Mouse (Mus musculus): ENCODE data around the gene Nrip2. TPM values are rescaled to one million over a fixed set of nuclear protein-coding genes. Genes with fewer than 3 reads are reported as not detected.

Nrip2 gene
- polyA plus RNA-seq (2012; rRNA removed) = 0.31 and 0.45 TPM in 2 replicates

DNA sequence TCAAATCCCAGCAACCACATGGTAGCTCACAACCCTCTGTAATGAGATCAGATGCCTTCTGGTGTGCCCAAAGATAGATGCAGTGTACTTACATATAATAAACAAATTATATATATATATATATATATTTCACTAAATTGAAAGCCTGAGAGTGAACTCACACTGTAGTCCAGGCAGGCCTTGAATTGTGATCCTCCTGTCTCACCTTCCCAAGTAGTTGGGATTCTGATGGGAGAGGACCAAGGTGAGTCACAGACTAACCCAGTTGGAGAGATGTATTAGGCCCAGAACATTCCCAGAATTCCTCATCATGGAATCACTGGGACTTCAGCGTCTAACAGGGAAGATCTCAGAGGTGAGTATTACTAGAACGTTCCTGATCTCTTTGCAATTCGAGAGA, at the start of gene Nrip2:
TSS of gene Nrip2 (plus strand) at position 301 of the 400 bp plus-strand sequence.
- no peak for DNase-seq
- H3K4me3 ChIP-seq (replicated peaks; ENCODE audit: extremely low read depth, low read depth, low read length) = no peak within 1 kb of the TSS

DNA sequence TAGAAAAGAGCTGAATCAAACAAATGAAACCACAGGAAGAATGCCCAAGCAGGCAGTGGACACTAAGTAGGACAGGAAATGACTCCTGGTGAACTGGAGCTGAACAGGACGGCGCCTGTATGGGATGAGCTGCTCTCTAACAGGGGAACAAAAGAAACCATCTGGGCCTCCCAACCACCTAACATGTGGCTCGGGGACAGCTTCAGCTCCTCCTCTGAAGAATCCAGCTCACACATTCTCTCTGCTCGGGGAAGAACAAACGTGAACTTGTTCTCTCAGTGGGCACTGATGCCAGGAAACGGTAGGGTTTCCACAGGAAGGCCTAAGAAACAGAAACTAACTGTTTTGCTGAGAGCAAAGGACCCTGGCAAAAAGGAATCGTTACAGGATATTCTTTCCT, 49.4 kb upstream of the Nrip2 start:
- no peak for DNase-seq
- Histone ChIP-seq H3K4me3 (replicated peaks; ENCODE audit: extremely low read depth, low read depth, low read length) (no peak overlapping the region), H3K4me1 (ENCODE audit: control insufficient read depth, insufficient read depth, low read length) (peaks cover 2% of the 10 kb centered on the region; the same call in 1 of the 2 replicates)
- WGBS = 35% methylated on average over 7 of the region's 7 CpGs
- TF ChIP-seq CTCF (IDR thresholded peaks at IDR 0.05; ENCODE audit: insufficient read depth, low read length) = no peak
- no peak for TF ChIP-seq POLR2A (IDR thresholded peaks at IDR 0.05; ENCODE audit: borderline replicate concordance, extremely low read depth, low read depth, low read length)

More for the DNA sequence above, at the start of gene Nrip2:
- H3K4me1 ChIP-seq (ENCODE audit: control insufficient read depth, insufficient read depth, low read length) = no peaks in the 10 kb centered on the region
- no peak for TF ChIP-seq POLR2A (IDR thresholded peaks at IDR 0.05; ENCODE audit: borderline replicate concordance, extremely low read depth, low read depth, low read length)
- TF ChIP-seq CTCF (IDR thresholded peaks at IDR 0.05; ENCODE audit: insufficient read depth, low read length) = no peak
- 68% methylated on average over 3 of the region's 3 CpGs for WGBS

DNA sequence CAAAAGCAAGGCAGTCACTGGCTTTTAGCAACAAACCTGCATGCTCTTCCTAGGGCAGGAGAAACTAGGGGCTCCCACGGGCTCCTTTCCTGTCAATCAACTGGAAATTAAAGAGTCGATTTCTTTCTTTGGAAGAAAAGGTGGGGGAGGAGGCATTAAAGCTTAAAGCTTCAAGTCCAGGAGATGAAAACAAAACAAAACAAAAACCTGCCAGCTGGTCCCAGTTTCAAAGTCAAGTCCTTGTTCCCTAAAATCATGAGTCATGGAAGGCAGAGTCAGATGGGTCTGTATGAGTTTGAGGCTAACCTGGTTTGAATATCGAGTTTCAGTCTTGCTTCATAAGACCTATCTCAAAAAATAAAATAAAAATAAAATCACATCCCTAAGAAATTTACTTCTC, 45.0 kb upstream of the Nrip2 start:
- DNase-seq = no peak
- 61% methylated on average over 3 of the region's 3 CpGs for WGBS
- no peak for TF ChIP-seq CTCF (IDR thresholded peaks at IDR 0.05; ENCODE audit: insufficient read depth, low read length)
- no peak for TF ChIP-seq POLR2A (IDR thresholded peaks at IDR 0.05; ENCODE audit: borderline replicate concordance, extremely low read depth, low read depth, low read length)
- no peak overlapping the region for H3K4me3 ChIP-seq (replicated peaks; ENCODE audit: extremely low read depth, low read depth, low read length)
- peaks cover 2% of the 10 kb centered on the region; the same call in 1 of the 2 replicates for H3K4me1 ChIP-seq (ENCODE audit: control insufficient read depth, insufficient read depth, low read length)

DNA sequence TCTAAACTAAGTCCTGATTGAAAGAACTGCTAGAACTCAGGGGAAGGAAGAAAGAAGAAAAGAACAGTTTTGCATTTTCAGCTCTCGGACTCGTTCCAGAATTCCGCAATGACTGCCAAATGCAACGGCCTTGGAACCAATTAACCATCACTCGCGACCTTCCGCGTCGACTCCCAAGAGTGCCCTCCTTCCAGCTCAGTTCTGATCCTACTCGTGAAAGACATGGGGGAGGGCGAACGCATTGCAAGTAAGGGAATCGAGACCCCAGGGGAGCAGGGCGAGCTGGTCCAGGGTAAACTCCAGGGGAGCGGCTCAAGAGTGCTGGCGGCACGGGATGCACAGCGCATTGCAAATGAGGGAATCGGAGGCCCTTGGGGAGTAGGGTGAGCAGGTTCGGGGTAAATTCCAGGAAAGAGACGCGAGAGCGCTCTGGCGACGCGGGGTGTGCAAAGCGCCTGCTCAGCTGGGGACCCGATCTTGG, 43.9 kb upstream of the Nrip2 start:
- no peaks in the 10 kb centered on the region; the same call in 1 of the 2 replicates for H3K4me1 ChIP-seq (ENCODE audit: control insufficient read depth, insufficient read depth, low read length)
- WGBS = under 1% methylated on average over 28 of the region's 28 CpGs
- TF ChIP-seq POLR2A (IDR thresholded peaks at IDR 0.05; ENCODE audit: borderline replicate concordance, extremely low read depth, low read depth, low read length) = no peak
- TF ChIP-seq CTCF (IDR thresholded peaks at IDR 0.05; ENCODE audit: insufficient read depth, low read length) = no peak
- no peak for DNase-seq
- peak overlapping the region; percentile 90 for H3K4me3 ChIP-seq (replicated peaks; ENCODE audit: extremely low read depth, low read depth, low read length)

DNA sequence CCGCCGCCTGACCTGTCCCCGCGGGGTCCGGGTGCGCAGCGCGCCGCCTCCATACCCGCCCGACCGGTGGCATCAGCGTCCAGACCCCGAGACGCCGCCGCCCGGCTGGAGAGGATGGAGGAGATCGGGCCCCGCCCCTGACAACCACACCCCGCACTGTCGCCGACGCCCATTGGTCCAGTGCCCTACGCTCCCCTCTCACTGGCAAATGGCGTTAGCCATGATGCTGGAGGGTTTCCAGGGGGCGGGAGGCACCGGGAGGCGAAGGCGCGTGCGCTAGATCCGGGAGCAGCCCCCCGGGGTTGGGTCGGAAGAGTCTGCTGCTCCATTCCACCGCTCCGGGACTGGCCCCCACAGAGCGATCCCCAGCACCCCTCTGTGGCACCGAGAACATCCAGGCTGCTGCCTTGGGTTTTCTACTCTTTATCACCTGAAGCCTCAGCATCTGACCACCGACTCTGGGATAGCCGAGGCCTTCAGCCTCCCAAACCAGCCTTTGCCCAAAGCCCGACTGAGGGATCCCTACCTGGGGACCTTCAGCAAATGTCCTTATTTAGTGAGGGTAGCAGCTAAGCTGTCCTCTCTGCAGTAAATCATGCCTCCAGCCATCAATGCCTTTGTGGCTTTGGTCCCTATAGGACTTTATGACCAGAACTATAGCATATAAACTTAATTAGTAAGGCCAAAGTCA, 43.2 kb upstream of the Nrip2 start, which contains the start of gene Tulp3:
TSS of gene Tulp3 (minus strand) at position 126 of the 691 bp plus-strand sequence.
- DNase-seq = peak; percentile 94
- under 1% methylated on average over 42 of the region's 42 CpGs for WGBS
- peak within 1 kb of the TSS; percentile 90 for H3K4me3 ChIP-seq (replicated peaks; ENCODE audit: extremely low read depth, low read depth, low read length)
- TF ChIP-seq POLR2A (IDR thresholded peaks at IDR 0.05; ENCODE audit: borderline replicate concordance, extremely low read depth, low read depth, low read length) (peak; percentile 55; the same call in 1 of the 2 replicates), CTCF (IDR thresholded peaks at IDR 0.05; ENCODE audit: insufficient read depth, low read length) (no peak)
- no peaks in the 10 kb centered on the region; the same call in 1 of the 2 replicates for H3K4me1 ChIP-seq (ENCODE audit: control insufficient read depth, insufficient read depth, low read length)

DNA sequence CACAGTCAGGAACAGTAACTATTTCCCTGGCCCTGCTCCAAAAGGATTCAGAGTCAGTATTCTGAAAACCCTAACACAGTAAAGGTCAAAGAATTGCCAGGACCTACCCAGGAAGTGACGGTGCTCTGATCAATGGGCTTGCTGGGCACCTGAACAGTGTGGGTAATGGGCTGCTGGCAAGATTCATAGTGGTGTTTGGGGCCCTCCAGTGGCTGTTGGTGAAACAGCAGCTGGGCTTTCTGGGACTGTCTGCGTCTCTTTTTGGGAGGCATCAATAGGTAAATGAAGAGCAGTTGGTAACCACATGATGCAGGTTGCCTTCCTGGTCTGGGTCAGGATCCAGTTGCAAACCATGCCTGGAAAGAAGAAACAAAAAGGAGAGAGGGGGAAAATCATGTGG, 40.1 kb upstream of the Nrip2 start:
- TF ChIP-seq POLR2A (IDR thresholded peaks at IDR 0.05; ENCODE audit: borderline replicate concordance, extremely low read depth, low read depth, low read length) (no peak), CTCF (IDR thresholded peaks at IDR 0.05; ENCODE audit: insufficient read depth, low read length) (peak; percentile 85)
- WGBS = 20% methylated on average over 2 of the region's 2 CpGs
- DNase-seq = peak; percentile 73
- Histone ChIP-seq H3K4me1 (ENCODE audit: control insufficient read depth, insufficient read depth, low read length) (peaks cover 3% of the 10 kb centered on the region; the same call in 1 of the 2 replicates), H3K4me3 (replicated peaks; ENCODE audit: extremely low read depth, low read depth, low read length) (no peak overlapping the region)

DNA sequence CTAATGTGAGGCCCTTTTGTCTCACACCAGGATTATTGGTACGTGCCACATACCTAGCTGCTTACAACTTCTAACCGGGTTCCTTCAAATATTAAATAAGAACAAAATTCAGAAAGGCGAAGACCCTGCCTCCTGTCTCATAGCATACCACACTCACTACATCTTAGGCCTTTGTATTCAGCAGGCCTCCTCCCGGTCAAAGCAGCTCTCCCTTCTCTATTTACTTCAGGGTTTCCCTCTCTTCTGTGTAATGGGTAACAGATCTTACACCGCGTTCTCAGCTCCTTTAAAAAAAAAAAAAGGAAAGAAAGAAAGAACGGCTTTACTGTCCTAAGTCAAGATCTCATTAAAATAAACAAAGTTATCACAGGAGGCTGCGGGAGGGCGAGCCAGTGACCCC, 37.2 kb upstream of the Nrip2 start:
- H3K4me1 ChIP-seq (ENCODE audit: control insufficient read depth, insufficient read depth, low read length) = peaks cover 3% of the 10 kb centered on the region; the same call in 1 of the 2 replicates
- no peak for DNase-seq
- TF ChIP-seq POLR2A (IDR thresholded peaks at IDR 0.05; ENCODE audit: borderline replicate concordance, extremely low read depth, low read depth, low read length) (no peak), CTCF (IDR thresholded peaks at IDR 0.05; ENCODE audit: insufficient read depth, low read length) (no peak)
- peak overlapping the region; percentile 67 for H3K4me3 ChIP-seq (replicated peaks; ENCODE audit: extremely low read depth, low read depth, low read length)
- 15% methylated on average over 9 of the region's 9 CpGs for WGBS

DNA sequence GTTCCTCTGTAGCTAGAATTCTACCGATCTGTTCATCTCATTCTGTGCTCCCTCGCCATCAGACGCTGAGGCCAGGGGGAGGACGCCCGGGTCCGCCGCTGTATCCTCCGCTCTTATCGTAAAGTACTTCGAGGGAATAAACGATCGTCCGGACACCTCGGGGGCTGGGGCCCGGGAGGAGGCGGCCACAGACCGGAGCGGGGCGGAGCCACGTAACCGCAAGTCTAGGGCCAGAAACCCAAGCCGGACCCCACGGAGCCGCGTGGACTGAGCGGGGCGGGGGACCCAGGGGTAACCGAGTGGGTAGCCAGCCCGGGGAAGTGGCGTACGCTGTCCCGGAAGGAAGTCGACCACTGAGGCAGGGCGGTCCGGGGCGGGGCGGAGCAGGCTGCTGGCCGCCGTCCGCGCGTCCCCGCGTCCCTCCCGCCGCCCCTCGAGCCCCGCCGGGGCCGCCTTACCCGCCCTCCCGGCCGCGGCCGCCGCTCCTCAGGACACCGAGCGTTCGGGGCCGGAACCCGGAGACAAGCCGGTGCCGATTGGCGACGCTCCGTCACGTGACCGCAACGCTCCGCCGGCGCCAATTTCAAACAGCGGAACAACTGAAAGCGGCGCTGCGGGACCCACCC, 36.6 kb upstream of the Nrip2 start, which contains the start of the genes Rhno1 and Foxm1:
TSS of gene Rhno1 (minus strand) at position 531 of the 626 bp plus-strand sequence.
TSS of gene Foxm1 (plus strand) at position 587 of the 626 bp plus-strand sequence.
- WGBS = 1% methylated on average over 63 of the region's 76 CpGs
- Histone ChIP-seq H3K4me3 (replicated peaks; ENCODE audit: extremely low read depth, low read depth, low read length) (peak within 1 kb of the TSS; percentile 67), H3K4me1 (ENCODE audit: control insufficient read depth, insufficient read depth, low read length) (peaks cover 3% of the 10 kb centered on the region; the same call in 1 of the 2 replicates)
- TF ChIP-seq POLR2A (IDR thresholded peaks at IDR 0.05; ENCODE audit: borderline replicate concordance, extremely low read depth, low read depth, low read length) (0 out of 2 replicates have a peak, but pooled peaks have one; percentile 24), CTCF (IDR thresholded peaks at IDR 0.05; ENCODE audit: insufficient read depth, low read length) (no peak)
- DNase-seq = peak; percentile 84

Data from lung, adult 2 months (tissue).